Mouse (Mus musculus) heart, postnatal 36 days (tissue): ENCODE measurements around the gene Men1. TPM values are rescaled to one million over a fixed set of nuclear protein-coding genes. Genes with fewer than 3 reads are reported as not detected.
"Not testable (repeated sequence)": the region's sequence is repeated elsewhere in the genome, so short reads cannot be mapped to it uniquely, and the experiment has no call there.

Source experiments
- DNase-seq, 2 experiments: peaks; one replicate each; pipeline ENCODE4 v3.0.0; 2021 to 2022
- intact Hi-C: fragments of 180-260 bp; cut with DNase I; formaldehyde crosslinking; loops from one replicate; pipeline ENCODE4 v1.15.1; 2025
- total RNA-seq, 2 experiments: library from RNA; stranded (reverse); gene quantifications; 2 replicates each; pipeline ENCODE4 v1.2.3; 2021

Gene Men1
- total RNA-seq: 10 to 100 TPM; 12.1 to 14.2 TPM

DNA sequence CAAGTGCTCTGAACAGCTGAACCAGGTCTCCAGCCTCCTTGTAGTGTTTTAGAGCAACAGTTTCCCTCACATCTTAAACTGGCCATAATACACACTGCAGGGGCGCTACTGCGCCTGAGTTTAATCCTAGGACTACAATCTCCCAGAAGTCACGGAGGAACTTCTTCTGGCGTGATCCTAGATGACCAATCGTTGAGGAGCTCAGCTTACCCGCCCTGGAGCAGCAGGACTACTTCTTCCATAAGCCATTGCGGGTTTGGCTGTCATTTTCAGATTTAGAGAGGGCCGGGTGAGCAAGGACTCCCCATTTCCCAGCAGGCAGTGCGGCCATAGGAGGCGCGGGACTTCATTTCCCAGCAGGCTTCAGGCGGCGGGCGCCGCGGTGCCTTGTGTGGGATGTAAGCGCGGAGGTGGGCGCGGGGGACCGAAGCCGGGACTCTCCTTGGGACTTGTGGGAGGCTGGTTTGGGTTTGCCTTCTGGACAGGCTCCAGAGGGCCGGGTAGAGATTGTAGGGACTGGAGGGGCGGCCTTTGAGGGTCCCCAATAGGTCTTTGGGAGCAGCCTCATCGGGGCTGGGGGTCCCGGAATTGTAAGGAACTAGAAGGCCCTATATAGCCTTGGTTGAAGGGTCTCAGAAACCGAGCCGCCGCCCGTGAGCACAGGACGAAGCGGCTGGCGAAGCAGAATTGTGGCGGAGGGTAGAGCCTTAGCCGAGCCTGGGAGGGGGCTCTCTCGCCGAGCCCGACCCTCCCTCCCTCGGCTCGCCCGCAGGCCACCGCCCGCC lies at the start of gene Men1:
Men1 (plus strand) TSS at position 307 of the 785 bp plus-strand sequence.
- intact Hi-C loops: loop anchor here (5.0 kb wide), 3 partner anchors 193 to 368 kb away; partner anchors contain the start of genes Arl2, Batf2 and Vps51
- DNase-seq: peak; percentile 87 to 89

DNA sequence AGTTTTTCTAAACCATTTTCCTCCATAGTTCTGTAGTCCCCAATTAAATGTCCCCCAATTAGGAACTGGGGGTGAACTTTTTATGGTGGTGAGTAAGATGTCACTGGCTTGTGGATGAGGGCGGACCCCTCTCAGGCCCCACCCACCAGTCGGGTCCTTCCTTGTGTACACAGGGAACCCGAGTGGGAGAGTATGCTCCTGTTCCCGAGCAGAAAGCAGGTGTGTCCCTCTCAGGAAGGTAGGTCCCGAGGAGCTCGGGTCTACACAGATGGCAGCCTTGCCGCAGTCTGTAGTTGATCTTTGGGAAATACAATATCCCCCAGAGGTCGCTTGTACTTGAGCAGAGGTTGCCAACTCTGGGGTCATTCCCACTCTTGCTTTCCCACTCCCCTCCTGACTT lies 49.6 kb upstream of the Men1 start:
- no peak for DNase-seq
- intact Hi-C loops: no loop called here

DNA sequence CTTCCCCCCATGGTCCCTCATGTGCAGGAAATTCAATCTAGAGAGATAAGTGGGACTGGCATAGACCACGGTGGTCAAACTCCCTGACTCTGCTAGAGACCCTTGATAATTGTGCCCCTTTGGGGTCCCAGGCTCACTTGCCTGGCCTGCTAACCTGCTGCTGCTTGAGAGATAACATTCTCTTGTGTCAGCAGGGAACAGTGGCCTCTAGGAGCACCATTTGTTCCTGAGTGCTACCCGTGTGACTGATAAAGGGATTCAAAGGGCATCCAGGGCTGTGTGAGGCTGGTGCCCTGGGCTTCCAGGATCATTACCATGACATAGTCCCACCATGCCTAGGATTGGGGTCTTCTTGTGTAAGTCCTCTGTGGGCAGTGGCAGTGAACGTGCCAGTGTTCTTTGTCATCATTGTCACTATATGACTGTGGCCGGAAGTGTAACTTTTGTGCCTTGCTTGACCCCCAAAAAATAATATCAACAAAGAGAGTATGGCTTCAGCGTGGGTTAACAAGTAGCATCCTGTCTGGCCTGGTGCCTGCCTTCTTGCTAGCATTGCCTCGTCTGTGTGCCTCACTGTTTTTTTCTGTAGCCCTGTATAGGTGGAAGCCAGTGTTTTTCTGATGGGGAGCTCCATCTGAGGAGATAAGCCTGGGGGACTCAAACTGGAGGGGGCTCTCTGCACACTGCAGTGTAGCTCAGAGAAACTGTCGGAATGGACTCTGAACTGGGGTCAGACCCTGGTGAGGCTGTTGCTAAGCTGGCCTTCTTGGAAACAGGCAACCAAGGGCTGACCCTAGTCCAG lies 48.9 kb upstream of the Men1 start:
- no peak for DNase-seq
- intact Hi-C loops: no loop called here

DNA sequence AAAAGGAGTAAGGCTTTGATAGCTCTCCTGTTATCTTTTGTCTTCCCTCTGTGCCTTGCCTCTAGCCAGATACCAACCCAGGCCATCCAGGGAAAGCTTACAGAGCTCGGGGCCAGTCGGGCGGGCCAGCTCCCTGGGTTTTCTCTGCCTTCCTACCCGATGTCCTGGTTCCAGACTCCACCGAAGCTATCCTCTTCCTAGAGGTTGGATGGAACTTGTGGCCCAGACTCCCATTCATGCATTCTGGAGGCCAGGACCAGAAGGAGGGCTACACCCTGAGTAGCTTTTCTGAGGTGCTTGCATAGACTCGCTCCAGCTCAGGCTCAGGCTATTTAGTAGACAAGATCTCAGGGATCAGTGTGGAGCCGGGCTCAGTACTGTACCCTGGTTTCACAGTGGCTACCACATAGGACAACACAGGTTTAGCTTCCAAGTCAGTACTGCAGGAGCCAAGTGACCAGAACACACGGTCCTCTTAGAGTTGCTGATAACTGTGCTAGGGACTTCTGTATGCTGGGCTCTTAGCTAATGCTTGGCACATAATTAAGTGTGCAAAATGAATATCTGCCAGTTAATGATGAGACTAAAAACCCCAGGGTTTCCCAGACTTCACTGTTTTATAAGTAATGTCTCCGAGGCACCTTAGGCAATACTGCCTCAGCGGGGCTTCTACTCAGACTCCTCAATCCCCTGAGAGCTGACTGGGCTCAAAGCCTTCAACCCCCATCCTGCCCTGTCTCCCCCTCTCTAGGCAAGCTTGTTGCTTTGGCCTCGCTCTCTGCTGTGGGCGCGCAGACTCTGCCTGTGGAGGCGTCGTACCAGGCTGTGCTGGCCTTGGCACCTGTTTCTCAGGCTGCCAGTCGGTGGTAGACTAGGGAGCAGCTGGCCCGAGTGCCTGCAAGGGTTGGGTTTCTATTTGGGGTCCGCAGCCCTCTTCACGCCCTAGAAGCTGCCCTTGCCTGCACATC lies 48.1 kb upstream of the Men1 start:
- DNase-seq: peak in 1 of 2 experiments; percentile 71
- intact Hi-C loops: no loop called here

DNA sequence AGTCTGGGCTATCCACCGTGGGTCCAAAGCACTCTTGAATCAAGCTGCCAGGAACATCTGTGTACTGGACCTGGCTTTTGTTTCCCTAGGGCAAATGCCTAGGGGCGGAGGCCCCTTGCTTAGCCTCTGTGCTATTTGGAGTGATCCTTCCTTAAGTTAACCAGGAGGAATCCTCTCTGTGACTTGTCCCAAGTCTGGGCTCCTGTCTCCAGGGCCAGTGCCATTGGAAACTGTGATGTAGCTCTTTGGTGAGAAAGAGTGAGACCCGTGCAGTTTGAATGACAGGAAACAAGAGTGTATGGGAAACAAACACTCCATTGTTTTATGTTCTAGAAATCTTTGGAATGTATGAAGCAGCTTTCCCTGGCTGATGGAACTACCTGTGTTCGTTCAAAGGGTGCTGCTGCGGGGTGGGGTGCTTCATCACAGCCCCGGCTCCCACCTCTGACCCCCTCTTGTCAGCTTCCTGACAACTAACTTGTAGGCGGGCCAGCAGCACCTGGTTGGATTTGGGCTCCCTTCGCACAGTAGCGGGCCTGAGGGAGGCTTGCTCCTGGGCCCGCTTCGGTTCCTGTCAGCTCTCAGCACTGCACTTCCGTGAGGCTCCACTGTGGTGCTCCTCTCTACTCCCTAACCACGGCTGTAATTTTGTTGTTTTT lies 46.4 kb upstream of the Men1 start:
- DNase-seq: no peak
- intact Hi-C loops: loop anchor here (1.0 kb wide), 1 partner anchor 12 kb away; no protein-coding TSS in a partner anchor

DNA sequence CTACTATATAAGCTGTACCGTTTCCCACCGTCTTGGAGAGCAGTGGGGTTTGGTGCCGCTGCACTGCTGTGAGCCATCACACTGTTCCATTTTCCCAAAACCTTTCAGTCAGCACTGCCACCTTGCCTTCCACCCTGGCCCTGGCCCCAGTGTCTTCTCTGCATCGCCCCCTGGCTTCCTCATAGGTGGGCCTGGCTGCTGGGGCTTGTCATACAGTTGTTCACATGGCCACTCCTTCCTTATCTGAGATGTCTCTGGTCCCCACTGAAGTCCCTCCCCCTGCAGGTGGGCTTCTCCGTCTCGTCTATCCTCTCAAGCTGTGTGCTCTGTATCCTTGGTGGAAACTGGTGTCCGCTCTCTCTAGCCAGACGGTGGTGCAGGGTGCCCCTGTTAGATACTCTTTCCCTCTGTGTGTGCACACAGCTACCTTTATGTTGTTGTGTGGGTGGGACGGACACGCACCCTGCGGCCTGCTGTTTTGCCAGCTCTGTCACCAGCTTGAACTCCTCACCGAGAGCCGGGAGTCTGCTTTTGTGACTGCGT lies 45.0 kb upstream of the Men1 start:
- intact Hi-C loops: loop anchor here (2.0 kb wide), 1 partner anchor 13 kb away; the partner anchor contains the start of gene Ehd1
- DNase-seq: no peak

DNA sequence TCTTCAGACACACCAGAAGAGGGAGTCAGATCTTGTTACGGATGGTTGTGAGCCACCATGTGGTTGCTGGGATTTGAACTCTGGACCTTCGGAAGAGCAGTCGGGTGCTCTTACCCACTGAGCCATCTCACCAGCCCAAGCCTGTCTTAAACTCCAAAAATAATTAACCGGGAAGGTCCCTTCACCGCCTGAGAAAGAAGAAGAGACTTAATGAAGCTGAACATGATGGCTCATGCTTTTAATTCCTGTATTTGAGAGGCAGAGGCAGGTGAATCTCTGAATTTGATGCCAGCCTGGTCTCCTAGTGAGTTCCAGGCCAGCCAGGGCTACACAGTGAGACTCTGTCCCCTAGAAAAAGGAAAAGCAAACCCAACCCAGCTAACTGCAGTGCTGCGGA lies 44.1 kb upstream of the Men1 start:
- intact Hi-C loops: loop anchor here (2.0 kb wide), 1 partner anchor 14 kb away; the partner anchor contains the start of gene Ehd1
- not testable (repeated sequence) for DNase-seq

DNA sequence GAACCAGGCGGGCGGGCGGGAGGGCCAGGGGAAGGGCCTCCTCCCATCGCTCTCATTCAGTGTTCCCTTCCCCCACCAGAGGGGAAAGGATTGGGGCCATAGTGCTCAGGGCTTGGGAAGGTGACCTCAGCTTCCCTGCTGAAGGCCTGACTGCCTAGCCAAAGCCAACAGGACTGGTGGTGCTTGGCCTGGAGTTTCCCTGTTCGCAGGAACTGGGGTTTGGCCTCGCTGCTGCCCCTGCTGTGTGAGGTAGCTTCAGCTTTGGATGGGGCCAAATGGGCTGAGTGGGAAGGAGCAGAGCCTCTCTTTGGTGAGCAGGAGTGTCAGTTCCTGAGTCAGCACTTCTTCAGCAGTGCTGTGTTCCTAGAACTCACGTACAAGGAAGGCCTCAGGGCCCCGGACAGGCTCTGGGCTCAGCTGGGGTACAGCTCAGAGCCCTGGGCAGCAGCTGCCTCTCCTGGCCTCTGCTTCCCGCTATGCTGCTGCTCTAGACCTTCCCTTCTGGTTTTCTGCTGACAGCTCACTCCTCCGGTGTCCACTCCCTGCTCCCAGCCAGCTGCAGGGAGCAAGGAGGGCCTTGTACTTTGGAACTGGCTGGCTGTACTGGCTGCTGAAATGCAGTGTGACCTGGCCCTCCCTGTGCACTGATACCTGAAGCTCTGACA lies 43.5 kb upstream of the Men1 start:
- intact Hi-C loops: loop anchor here (2.0 kb wide), 1 partner anchor 14 kb away; the partner anchor contains the start of gene Ehd1

DNA sequence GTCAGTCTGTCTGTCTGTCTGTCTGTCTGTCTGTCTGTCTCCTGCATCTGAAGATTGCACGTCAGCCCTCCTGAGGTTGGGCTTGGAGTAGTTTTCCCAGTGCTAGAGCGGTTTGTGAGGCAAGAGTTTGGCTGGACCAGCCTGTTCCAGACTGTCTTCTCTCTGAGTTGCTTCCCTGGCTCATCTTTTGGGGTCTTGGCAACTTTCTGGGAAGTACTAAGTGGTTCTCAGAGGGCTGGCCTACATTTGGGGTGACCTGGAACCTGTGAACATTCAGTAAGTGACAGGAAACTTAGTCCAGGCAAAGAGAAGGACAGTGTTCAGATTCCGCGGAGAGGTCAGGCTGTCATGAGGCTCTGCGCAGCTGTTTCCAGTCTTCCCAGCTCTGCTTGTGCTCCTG lies 42.5 kb upstream of the Men1 start:
- intact Hi-C loops: no loop called here
- DNase-seq: no peak

More for the DNA sequence above, 43.5 kb upstream of the Men1 start:
- DNase-seq: peak in 1 of 2 experiments; percentile 66

DNA sequence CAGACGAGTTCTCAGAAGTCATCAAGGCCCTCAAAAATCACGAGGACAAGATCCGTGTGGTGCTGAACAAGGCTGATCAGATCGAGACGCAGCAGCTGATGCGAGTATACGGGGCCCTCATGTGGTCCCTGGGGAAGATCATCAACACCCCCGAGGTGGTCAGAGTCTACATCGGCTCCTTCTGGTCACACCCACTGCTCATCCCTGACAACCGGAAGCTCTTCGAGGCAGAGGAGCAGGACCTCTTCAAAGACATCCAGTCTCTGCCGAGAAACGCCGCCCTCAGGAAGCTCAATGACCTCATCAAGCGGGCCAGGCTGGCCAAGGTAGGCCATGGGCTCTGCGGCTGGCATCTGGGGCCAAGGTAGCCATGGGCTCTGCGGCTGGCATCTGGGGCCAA lies 40.5 kb upstream of the Men1 start:
- DNase-seq: no peak
- intact Hi-C loops: no loop called here

DNA sequence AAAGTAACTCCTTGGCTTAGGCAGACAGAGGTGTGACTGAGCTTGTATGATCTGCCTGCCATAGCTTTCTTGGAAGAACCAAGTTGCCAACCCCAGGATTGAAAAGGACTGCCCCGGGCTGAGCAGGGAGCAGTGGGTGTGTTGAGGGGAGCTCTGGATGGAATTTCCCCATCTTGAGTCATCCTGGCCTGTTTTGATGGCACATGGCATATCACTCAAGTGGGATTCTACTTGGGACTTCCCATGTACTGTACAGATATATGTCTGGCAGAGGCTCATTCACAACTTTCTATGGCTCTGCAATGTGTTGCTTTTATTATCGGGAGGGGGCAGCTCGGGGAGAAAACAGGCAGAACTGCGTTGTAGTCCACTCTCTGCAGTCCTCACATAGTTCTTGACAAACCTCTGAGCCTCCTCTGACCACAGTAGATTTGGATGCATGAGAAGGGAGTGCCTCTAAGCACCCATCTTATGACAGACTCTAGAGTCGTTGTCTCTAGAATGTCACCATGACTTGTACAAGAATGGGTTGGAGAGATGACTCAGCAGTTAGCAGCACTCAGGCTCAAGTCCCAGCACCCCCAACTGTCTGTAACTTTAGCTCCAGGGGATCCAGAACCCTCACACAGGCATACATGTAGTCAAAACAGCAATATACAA lies 38.1 kb upstream of the Men1 start:
- DNase-seq: peak in 1 of 2 experiments; percentile 6
- intact Hi-C loops: no loop called here

DNA sequence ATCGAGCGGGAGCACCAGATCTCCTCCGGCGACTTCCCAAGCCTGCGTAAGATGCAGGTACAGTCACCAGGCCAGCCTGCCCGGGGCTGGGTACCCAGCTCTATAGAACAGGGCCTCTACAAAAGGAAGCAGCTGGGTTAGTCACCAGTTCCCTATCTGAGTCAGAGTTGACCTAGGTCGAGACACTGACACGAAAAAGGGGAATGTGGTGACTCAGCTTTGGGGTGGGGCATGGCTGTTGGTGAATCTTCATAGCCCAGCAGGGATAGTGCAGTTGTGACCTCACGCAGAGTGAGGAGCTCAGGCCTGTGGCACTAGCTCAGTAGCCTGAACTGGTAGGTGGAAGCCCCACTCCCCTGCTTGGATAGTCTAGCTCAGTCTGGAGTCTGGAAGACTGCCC lies 37.1 kb upstream of the Men1 start:
- intact Hi-C loops: no loop called here
- peak in 1 of 2 experiments; percentile 49 for DNase-seq

DNA sequence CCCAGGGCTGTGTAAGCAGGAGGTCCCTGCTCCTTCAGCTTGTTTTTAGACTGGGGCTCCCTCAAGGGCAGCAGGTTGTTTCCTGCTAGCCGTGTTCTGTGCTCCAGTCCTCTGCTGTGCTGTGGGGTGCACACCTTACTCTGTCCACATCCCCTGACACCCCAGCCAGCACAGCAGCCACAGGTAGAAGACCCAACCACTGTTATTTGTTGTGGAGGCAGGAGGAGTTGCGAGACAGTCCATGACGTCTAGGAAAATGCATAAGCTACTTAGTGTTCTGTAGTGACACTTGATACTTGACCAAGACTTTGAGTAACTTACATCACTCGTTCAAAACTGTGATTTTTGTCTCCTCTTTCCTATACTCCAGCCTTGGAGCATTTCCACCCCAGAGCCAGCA lies 35.8 kb upstream of the Men1 start:
- intact Hi-C loops: no loop called here
- DNase-seq: peak in 1 of 2 experiments; percentile 8

DNA sequence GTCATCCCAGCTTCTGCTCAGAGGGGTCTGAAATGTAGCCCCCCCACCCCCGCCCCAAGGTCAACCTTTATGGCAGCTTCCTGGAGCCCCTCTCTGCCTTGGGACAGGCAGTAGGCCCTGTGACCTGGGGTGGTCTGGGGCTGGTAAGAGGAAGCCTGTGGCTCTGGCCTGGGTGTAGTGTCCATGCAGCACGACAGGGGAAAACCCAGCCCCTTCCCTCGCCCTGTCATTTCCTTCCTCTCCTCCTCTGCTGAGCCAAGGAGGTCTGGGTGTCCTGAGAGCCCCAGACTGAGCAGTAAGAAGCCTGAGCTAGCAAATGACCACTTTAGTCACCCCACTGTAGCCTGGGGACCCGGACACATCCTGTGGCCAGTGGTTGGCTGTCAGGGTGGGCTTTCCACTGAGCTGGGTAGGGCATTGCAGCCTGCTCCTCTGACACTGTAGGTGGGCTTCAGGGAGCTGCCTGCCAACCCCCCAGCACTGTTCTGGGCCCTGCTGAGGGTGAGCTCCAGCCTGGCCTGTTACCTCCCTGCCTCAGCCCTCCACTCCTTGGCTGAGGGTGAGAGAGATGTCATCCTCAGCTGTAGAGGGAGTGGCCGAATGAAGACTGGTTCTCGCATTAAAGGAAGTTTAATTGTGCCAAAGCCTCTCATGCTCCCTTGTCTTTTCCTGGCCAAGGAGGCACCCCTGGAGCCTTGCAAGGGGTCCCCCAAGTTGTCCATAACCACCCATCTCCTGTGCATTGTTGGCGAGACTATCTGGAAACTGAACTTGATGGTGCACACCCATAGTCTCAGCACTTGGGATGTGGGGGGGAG lies 35.1 kb upstream of the Men1 start:
- peak in 1 of 2 experiments; percentile 59 for DNase-seq
- intact Hi-C loops: loop anchor here (1.0 kb wide), 1 partner anchor 11 kb away; no protein-coding TSS in a partner anchor

DNA sequence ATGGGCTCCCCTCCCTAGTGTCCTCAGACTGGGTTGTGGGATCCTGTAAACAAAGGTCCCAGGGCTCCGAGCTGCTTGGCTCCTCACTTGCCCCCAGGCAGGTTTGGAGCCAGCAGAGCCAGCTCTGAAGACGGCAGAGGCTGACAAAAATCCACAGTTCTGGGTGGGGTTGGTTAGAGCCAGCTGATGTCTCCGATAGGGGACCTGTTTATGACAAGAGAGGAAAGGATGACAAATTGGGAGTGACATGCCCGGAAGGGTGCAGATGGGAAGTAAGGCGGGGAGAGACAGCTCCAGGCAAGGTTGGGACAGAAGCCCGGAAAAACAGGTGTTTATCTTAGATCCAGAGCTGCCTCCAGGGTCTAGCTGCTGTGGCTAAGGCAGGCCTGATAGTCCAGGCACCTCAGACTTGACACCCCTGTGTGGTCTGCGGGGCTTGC lies 34.4 kb upstream of the Men1 start:
- intact Hi-C loops: loop anchor here (1.0 kb wide), 1 partner anchor 12 kb away; no protein-coding TSS in a partner anchor

DNA sequence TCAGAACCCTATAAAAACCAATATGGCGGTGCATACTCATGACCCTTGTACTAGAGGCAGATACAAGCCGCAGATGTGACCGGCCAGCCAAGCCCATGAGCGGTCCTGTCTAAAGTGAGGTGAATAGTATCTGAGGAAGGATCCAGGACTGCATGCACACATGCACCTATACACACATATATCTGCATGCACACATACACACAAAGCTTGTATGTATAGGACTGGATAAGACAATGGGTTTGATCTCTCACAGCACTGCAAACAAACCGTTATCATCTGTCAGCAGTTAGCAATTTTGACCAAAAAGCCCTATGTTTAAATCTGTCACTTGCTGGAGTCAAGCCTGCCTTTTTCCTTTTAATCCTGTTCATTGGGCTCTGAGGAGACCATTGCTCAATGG lies 32.7 kb upstream of the Men1 start:
- DNase-seq: no peak
- intact Hi-C loops: no loop called here

More for the DNA sequence above, 34.4 kb upstream of the Men1 start:
- DNase-seq: peak in 1 of 2 experiments; percentile 67

DNA sequence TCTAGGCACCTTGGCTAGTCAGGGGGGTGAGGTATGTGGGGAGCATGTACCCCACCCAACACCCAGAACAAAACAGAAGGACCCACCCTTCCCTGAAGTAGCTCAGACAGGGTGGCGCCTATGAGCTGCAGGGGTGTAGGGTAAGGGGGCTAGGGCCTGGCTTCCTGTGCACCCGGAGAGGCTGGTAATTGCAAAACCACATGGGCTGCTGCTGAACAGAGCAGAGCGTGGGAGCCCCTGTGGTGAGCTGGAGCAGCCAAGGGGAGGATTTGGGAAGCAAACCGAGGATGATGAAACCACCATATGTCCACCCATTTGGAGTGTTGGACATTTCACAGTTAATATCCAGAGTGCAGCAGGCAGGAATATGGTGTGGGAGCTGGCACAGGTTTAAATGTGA lies 32.3 kb upstream of the Men1 start:
- peak in 1 of 2 experiments; percentile 72 for DNase-seq
- intact Hi-C loops: no loop called here
